In the genomic region with DNA sequence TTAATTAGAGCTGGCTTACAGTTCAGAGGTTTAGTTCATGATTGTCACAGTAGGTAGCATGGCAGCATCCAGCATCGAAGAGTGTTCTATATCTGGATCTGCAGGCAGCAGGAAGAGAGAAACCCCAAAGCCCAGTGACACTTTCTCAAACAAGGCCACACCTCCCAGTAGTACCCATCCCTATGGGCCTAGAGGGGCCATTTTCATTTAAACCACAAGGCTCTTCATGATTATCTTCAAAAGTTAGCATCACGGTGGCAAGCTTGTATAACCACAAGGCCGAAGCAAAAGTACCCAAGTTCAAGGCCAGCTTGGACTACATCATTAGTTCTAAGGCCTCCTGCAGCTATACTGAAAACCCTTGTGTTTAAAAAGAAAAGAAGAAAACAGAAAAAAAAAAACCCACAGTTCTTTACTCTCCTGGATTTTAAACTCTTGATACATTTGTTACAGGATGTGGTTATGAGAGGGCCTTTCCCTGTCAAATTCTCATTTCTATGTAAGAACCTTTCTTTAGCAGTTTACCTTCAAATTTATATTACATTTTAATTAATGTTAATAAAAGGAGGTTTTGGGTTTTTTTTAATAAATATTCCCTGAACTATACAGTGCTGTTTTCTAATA, we compare ENCODE assay signal across 21 mouse cellular contexts.
DNase-seq lines count a peak whose midpoint lies in the region; ATAC-seq and TF ChIP-seq lines count a peak whose summit lies in the region.
"Had no signal": no experiment of that assay in that cellular context is flagged by ENCODE, and none has a peak within 500 bp of the region (broad histone marks: within the 10 kb centered on the region; RNA-seq: fewer than 3 reads in every experiment).

No protein-coding gene starts in this region.

- TF ChIP-seq EP300 in stomach, postnatal 0 days (optimal IDR thresholded peaks at IDR 0.05), result no peak

- ATAC-seq in stomach, embryonic 14.5 days (ENCODE audit: insufficient number of reproducible peaks, insufficient read depth, low FRiP score, low read depth), result no peak
- ATAC-seq in stomach, postnatal 0 days (ENCODE audit: low FRiP score, low TSS enrichment), result no peak
- ATAC-seq in CD4-positive, CD25-positive, alpha-beta regulatory T cell, adult 4 months, result peak; percentile 80
- peak; percentile 65; the same call in 1 of the 2 replicates for ATAC-seq in common myeloid progenitor, adult 5-6 weeks (replicated peaks; ENCODE audit: low read depth, poor library complexity, severe bottlenecking)
- 0 out of 2 replicates have a peak, but pooled peaks have one; percentile 34 for ATAC-seq in megakaryocyte-erythroid progenitor cell, adult 5-6 weeks (replicated peaks; ENCODE audit: low FRiP score, low TSS enrichment, poor library complexity, severe bottlenecking)
- no peak for ATAC-seq in monocyte, adult 5-6 weeks (replicated peaks; ENCODE audit: insufficient number of reproducible peaks, low FRiP score, low TSS enrichment, poor library complexity, severe bottlenecking)
- ATAC-seq: forebrain, postnatal 0 days; hindbrain, embryonic 16.5 days had no signal

- no peaks in the 10 kb centered on the region for H3K27me3 ChIP-seq in stomach, embryonic 14.5 days (ENCODE audit: control insufficient read depth, insufficient read depth, low read length)
- H3K27me3 ChIP-seq in stomach, postnatal 0 days (ENCODE audit: control insufficient read depth, insufficient read depth, low read length), result no peaks in the 10 kb centered on the region
- H3K27me3 ChIP-seq: embryonic facial prominence, embryonic 12.5 days; neural tube, embryonic 15.5 days had no signal

- H3K27ac ChIP-seq in stomach, embryonic 14.5 days (ENCODE audit: low read length), result peak overlapping the region; percentile 56; the same call in 1 of the 2 replicates
- H3K27ac ChIP-seq in stomach, postnatal 0 days (replicated peaks), result no peak overlapping the region
- H3K27ac ChIP-seq: embryonic facial prominence, embryonic 12.5 days; neural tube, embryonic 15.5 days had no signal

- H3K9me3 ChIP-seq in stomach, embryonic 14.5 days (ENCODE audit: control insufficient read depth, low read depth, low read length), result no peaks in the 10 kb centered on the region
- H3K9me3 ChIP-seq in stomach, postnatal 0 days (ENCODE audit: control insufficient read depth, low read length), result no peaks in the 10 kb centered on the region
- H3K9me3 ChIP-seq: embryonic facial prominence, embryonic 12.5 days; neural tube, embryonic 15.5 days had no signal

- TF ChIP-seq CTCF in stomach, postnatal 0 days (IDR thresholded peaks at IDR 0.05; ENCODE audit: low read depth), result no peak

- no peak overlapping the region for H3K4me2 ChIP-seq in stomach, embryonic 14.5 days (replicated peaks; ENCODE audit: low read depth, low read length)
- no peak overlapping the region for H3K4me2 ChIP-seq in stomach, postnatal 0 days (replicated peaks; ENCODE audit: low read depth)
- H3K4me2 ChIP-seq: embryonic facial prominence, embryonic 12.5 days; midbrain, embryonic 11.5 days; neural tube, embryonic 15.5 days had no signal

- H3K9ac ChIP-seq in stomach, embryonic 14.5 days (replicated peaks; ENCODE audit: low read depth, low read length), result no peak overlapping the region
- no peak overlapping the region for H3K9ac ChIP-seq in stomach, postnatal 0 days (ENCODE audit: low read length)
- H3K9ac ChIP-seq: embryonic facial prominence, embryonic 12.5 days; forebrain, postnatal 0 days; neural tube, embryonic 15.5 days had no signal

- DNase-seq in stomach, postnatal 0 days (ENCODE audit: low spot score), result no peak
- no peak for DNase-seq in left cerebral cortex, postnatal 36 days (ENCODE audit: low spot score in 2 of 2)
- DNase-seq: adrenal gland, postnatal 14 days; cerebellum, adult 2 months; forebrain, postnatal 0 days; heart, adult 11 months; heart, postnatal 4 days; kidney, adult 18-20 months; kidney, postnatal 25 days; layer of hippocampus, adult 9-11 months; lung, postnatal 36 days; right cerebral cortex, postnatal 4 days had no signal

- 0 out of 2 replicates have a peak, but pooled peaks cover 3% of the 10 kb centered on the region for H3K36me3 ChIP-seq in stomach, embryonic 14.5 days (ENCODE audit: control insufficient read depth, insufficient read depth, low read length)
- no peaks in the 10 kb centered on the region for H3K36me3 ChIP-seq in stomach, postnatal 0 days (ENCODE audit: control insufficient read depth, insufficient read depth, low read length)

- H3K4me1 ChIP-seq in stomach, embryonic 14.5 days (ENCODE audit: control insufficient read depth, insufficient read depth, low read length), result no peaks in the 10 kb centered on the region
- H3K4me1 ChIP-seq in stomach, postnatal 0 days (replicated peaks; ENCODE audit: control insufficient read depth, insufficient read depth), result no peaks in the 10 kb centered on the region
- H3K4me1 ChIP-seq: embryonic facial prominence, embryonic 12.5 days; neural tube, embryonic 15.5 days had no signal

- 95% methylated on average over 3 of the region's 3 CpGs for WGBS in stomach, embryonic 14.5 days
- WGBS in stomach, postnatal 0 days, result 95% methylated on average over 3 of the region's 3 CpGs

- no peak overlapping the region for H3K4me3 ChIP-seq in stomach, embryonic 14.5 days (ENCODE audit: low read depth, low read length)
- H3K4me3 ChIP-seq in stomach, postnatal 0 days (ENCODE audit: low read depth, low read length), result no peak overlapping the region
- H3K4me3 ChIP-seq: embryonic facial prominence, embryonic 12.5 days; neural tube, embryonic 15.5 days had no signal

- intact Hi-C loops in left cerebral cortex, postnatal 36 days (cut with DNase I), result no loop called here

Comparison
In these comparisons a context has a peak if more than half of its experiments do, and no peak if none do; other contexts are left out.
1. ATAC-seq: peak in CD4-positive, CD25-positive, alpha-beta regulatory T cell, adult 4 months (single experiment), common myeloid progenitor, adult 5-6 weeks (single experiment) and megakaryocyte-erythroid progenitor cell, adult 5-6 weeks (single experiment); none in stomach, embryonic 14.5 days (single experiment), stomach, postnatal 0 days (single experiment) and monocyte, adult 5-6 weeks (single experiment).